Mouse (Mus musculus) layer of hippocampus, adult 9-11 months (tissue): ENCODE measurements around the gene Echs1.

ENCODE experiments used
- DNase-seq: peaks from one replicate; pipeline ENCODE4 v3.0.0; 2022

Echs1 gene

GRCm38 (mm10) chr7:140060936-140061831 lies 55.1 kb downstream of the Echs1 start:
- DNase-seq, result no peak

GRCm38 (mm10) chr7:140059601-140060000 lies 56.7 kb downstream of the Echs1 start:
- DNase-seq, result no peak

DNA sequence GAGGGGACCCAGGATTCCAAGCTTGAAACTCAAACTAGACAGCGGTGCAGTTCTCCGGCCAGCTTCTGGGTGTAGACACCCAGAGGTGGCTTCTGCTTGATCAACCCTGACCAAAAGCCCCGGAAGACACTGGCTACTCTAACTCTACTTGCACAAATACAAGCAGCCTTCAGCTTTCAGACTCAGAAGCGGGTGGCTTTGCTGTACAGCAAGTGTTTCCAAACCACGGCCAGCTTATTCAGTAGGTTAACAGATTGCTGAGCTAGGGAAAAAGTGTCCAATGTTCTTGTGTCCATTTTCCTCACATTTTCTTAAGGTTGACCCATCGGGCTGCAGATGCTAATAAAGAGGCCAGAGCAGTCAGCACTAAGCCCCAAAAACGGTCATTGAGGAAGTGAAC lies 57.7 kb downstream of the Echs1 start:
- DNase-seq, result no peak

DNA sequence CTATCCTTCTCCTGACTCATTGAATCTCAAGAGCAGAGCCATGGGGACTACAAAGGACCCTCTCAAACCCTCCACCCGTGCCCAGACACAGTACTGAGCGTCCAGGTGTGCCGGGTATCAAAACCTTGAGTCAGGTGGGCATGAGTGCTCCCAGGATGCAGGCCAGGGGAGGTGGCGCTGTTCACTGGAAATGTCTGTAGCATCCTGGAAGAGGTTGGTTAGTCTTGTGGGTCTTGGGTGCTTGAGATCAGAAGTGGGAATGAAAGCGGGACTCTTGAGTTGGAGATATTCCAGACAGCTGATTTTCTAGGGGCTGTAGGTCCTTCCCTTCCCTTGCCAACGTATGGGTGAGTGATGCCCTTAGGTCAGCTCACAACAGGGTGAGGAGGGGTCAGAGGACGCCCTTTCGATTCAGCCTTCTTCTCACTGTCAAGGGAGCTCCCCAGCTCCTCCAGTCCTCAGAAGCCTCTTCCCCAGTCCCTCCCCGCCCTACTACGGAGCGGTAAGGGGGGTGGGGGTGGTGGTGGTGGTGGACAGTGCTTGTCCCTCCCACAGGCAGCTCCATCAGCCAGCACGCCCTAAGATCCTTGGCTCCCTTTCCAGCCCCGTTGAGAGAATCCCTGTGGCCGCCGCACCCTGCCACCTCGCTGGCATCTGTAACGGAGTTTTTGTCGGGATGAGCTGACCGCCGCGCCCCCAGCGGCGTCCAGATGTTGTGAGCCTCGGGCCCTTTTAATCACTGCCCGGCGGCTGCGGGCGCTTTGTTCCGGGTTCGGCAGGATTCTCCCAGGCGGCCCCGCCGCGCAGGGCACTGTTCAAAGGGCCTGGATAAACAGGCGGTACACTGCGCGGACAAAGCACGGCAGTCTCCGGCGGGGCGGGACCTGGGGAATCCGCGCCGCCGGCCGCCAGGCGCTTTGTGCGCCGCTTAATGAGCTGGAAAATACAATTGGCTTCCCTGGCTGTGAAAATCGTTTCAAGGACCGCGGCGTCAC lies 58.6 kb downstream of the Echs1 start:
- DNase-seq, result no peak
